Mouse (Mus musculus) liver, adult 2 months (tissue): ENCODE data around the gene Rhno1.

ENCODE experiments used
- CTCF ChIP-seq: fragments of 200-500 bp; IDR thresholded peaks from 2 replicates; pipeline ENCODE4 v1.5.1; 2011; ENCODE audit warnings: low read depth, low read length, control low read depth
- POLR2A ChIP-seq: fragments of 200-500 bp; IDR thresholded peaks from 2 replicates; pipeline ENCODE4 v1.6.1; 2011; ENCODE audit warnings: low read length, control low read depth; ENCODE audit not compliant: insufficient read depth; ENCODE audit errors: extremely low read depth

GRCm38 (mm10) chr6:128389185-128389584, 26.5 kb upstream of the Rhno1 start:
- TF ChIP-seq CTCF, result no peak
- no peak for TF ChIP-seq POLR2A
